Mouse (Mus musculus): ENCODE data around the gene Kctd12.
A peak's percentile ranks its signal among the peaks of the same experiment; 100 is the strongest.

Kctd12 gene

GRCm38 (mm10) chr14:102982627-102983540 lies at the start of gene Kctd12:
Gene Kctd12, minus strand, starts transcription at chr14:102982637.
- DNase-seq (ENCODE audit: low read depth) = peak; percentile 80

- DNase-seq (ENCODE audit: low read depth) = no peak
Measured at GRCm38 (mm10) chr14:103029203-103029602, 46.8 kb upstream of the Kctd12 start.

- no peak for DNase-seq (ENCODE audit: low read depth)
Measured at GRCm38 (mm10) chr14:103020046-103020445, 37.6 kb upstream of the Kctd12 start.

GRCm38 (mm10) chr14:103017009-103017408 lies 34.6 kb upstream of the Kctd12 start:
- peak; percentile 76 for DNase-seq (ENCODE audit: low read depth)

- peak; percentile 88 for DNase-seq (ENCODE audit: low read depth)
Measured at GRCm38 (mm10) chr14:103012563-103013150, 30.2 kb upstream of the Kctd12 start.

- DNase-seq (ENCODE audit: low read depth) = peak; percentile 86
Measured at GRCm38 (mm10) chr14:103011782-103012181, 29.3 kb upstream of the Kctd12 start.

- no peak for DNase-seq (ENCODE audit: low read depth)
Measured at GRCm38 (mm10) chr14:103007737-103008136, 25.3 kb upstream of the Kctd12 start.

- DNase-seq (ENCODE audit: low read depth) = peak; percentile 79
Measured at GRCm38 (mm10) chr14:102994662-102995561, 12.5 kb upstream of the Kctd12 start.

- DNase-seq (ENCODE audit: low read depth) = no peak
Measured at GRCm38 (mm10) chr14:102990765-102991164, 8.3 kb upstream of the Kctd12 start.

- no peak for DNase-seq (ENCODE audit: low read depth)
Measured at GRCm38 (mm10) chr14:102989866-102990265, 7.4 kb upstream of the Kctd12 start.

- DNase-seq (ENCODE audit: low read depth) = no peak
Measured at GRCm38 (mm10) chr14:102989254-102989653, 6.8 kb upstream of the Kctd12 start.

GRCm38 (mm10) chr14:102987626-102988025 lies 5.2 kb upstream of the Kctd12 start:
- no peak for DNase-seq (ENCODE audit: low read depth)

GRCm38 (mm10) chr14:102983686-102984085 lies 1.2 kb upstream of the Kctd12 start:
- peak; percentile 28 for DNase-seq (ENCODE audit: low read depth)

GRCm38 (mm10) chr14:102982016-102982626 lies 316 bp downstream of the Kctd12 start:
- DNase-seq (ENCODE audit: low read depth) = peak; percentile 58

GRCm38 (mm10) chr14:102981441-102982015 lies 909 bp downstream of the Kctd12 start:
- DNase-seq (ENCODE audit: low read depth) = peak; percentile 65

GRCm38 (mm10) chr14:102980986-102981385 lies 1.5 kb downstream of the Kctd12 start:
- peak; percentile 37 for DNase-seq (ENCODE audit: low read depth)

- peak; percentile 42 for DNase-seq (ENCODE audit: low read depth)
Measured at GRCm38 (mm10) chr14:102980481-102980880, 2.0 kb downstream of the Kctd12 start.

- DNase-seq (ENCODE audit: low read depth) = peak; percentile 70
Measured at GRCm38 (mm10) chr14:102979831-102980230, 2.6 kb downstream of the Kctd12 start.

- DNase-seq (ENCODE audit: low read depth) = no peak
Measured at GRCm38 (mm10) chr14:102975865-102976264, 6.6 kb downstream of the Kctd12 start.

GRCm38 (mm10) chr14:102968824-102969223 lies 13.6 kb downstream of the Kctd12 start:
- DNase-seq (ENCODE audit: low read depth) = no peak

- DNase-seq (ENCODE audit: low read depth) = no peak
Measured at GRCm38 (mm10) chr14:102966241-102966640, 16.2 kb downstream of the Kctd12 start.
